Mouse (Mus musculus) kidney, adult 11 months (tissue): ENCODE data around the gene Hoxb5.

ENCODE experiments used
- DNase-seq: peaks from one replicate; pipeline ENCODE4 v3.0.0; 2022

Gene Hoxb5

GRCm38 (mm10) chr11:96319910-96320309 is 16.8 kb downstream of the Hoxb5 start:
- peak; percentile 70 for DNase-seq

DNA sequence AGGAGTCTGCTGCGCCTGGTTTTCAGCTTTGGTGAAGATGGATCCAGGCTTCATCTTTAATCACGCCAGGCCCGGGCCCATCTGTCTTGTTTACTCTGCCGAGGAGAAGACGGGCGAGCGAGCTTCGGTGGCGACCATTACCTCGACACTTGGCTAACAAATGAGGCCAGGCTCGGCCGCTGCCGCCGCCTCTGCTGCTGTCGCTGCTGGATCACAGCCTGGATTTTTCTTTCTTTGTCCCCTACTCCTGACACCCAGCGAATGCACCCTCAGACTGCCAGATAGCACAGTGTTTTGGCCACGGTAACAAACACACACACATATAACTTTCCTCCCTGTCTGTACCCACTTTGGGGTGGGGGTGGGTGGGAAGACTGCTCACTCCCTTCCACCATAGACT is 17.6 kb downstream of the Hoxb5 start:
- no peak for DNase-seq

DNA sequence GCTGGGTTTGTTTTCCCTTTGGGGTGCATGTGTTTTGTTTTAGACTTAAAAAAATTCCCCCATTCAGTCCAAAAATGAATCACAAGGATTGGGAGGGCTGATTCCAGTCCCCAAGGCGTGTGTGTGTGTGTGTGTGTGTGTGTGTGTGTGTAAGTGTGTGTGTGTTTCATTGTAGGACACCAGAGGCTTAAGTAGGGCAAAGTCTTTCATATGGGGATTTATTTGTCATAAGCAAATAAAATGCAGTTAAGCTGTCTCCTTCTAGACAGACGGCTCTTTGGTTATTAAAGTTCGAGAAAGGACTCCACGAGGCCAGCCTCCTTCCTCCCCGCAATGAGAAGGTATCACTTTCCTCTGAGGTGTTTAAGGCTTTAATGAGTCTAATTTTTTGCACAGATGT is 18.7 kb downstream of the Hoxb5 start:
- no peak for DNase-seq

GRCm38 (mm10) chr11:96322738-96323137 is 19.6 kb downstream of the Hoxb5 start:
- DNase-seq, result no peak

- DNase-seq, result no peak
Measured at GRCm38 (mm10) chr11:96323154-96323553, 20.0 kb downstream of the Hoxb5 start, which contains the start of gene Hoxb3. TSS of gene Hoxb3 (plus strand) at chr11:96323326.

- DNase-seq, result no peak
Measured at GRCm38 (mm10) chr11:96324125-96324524, 21.0 kb downstream of the Hoxb5 start.

DNA sequence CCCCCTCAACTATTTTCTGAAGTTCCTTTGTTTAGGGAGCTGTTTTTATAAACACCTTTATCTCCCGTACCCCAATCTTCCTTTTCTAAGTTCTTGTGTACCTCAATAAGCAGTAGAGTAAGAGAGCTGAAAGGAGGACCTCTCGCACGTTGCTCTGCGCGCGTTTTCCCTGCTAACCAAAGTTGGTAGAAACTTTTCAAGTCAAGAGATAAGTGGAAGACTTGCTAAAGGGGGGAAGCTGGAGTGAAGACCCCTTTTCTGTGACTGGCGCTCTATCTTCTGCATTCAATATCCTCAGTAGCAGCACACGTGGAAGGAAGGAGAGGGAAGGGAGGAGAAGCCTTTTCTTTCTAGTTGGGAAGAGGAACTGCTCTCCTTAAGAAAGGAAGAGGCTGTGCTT is 21.8 kb downstream of the Hoxb5 start:
- no peak for DNase-seq

- DNase-seq, result no peak
Measured at GRCm38 (mm10) chr11:96325747-96326212, 22.6 kb downstream of the Hoxb5 start.

- DNase-seq, result no peak
Measured at GRCm38 (mm10) chr11:96326705-96327104, 23.6 kb downstream of the Hoxb5 start.

DNA sequence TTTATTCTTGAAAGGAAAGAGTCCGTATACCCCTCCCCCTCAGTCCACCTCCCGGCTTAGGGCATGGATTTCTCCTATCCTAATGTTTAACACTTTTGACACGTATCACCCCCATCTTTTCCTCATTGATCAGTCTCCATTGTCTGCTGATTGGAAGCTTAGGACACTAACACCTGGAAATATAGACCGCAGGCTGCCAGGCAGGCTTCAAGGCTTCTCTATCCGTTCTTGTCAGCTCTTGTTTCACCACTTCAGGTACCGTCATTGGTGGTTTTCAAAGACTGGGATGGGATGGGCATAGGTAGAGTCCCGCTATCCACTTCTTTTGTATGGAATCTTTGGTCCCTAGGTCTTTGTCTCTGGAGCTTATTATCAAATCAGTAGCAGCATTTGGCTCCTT is 24.0 kb downstream of the Hoxb5 start:
- no peak for DNase-seq

GRCm38 (mm10) chr11:96327750-96328149 is 24.6 kb downstream of the Hoxb5 start:
- DNase-seq, result no peak

GRCm38 (mm10) chr11:96328605-96329004 is 25.5 kb downstream of the Hoxb5 start:
- no peak for DNase-seq

GRCm38 (mm10) chr11:96332105-96332504 is 29.0 kb downstream of the Hoxb5 start:
- DNase-seq, result no peak

GRCm38 (mm10) chr11:96332618-96333032 is 29.5 kb downstream of the Hoxb5 start:
- DNase-seq, result no peak

- DNase-seq, result no peak
Measured at GRCm38 (mm10) chr11:96333241-96334001, 30.3 kb downstream of the Hoxb5 start.

DNA sequence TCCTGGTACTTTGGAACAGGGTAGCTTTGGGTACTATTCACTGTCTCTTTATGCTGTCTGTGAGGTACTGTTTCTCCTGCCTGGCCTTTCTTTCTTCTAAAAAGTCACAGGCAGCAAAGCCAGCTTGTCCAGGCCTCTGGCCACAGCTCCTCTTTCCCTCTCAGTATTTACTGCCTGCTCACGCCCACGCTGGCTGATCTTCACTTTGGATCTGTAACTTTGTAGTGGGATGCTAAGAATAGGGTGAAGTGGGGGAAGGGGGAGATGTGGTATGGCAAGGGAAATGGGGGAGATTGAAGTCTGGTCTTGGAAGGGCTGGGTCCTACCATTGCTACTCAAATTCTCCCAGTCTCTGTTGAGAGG is 30.8 kb downstream of the Hoxb5 start:
- no peak for DNase-seq

DNA sequence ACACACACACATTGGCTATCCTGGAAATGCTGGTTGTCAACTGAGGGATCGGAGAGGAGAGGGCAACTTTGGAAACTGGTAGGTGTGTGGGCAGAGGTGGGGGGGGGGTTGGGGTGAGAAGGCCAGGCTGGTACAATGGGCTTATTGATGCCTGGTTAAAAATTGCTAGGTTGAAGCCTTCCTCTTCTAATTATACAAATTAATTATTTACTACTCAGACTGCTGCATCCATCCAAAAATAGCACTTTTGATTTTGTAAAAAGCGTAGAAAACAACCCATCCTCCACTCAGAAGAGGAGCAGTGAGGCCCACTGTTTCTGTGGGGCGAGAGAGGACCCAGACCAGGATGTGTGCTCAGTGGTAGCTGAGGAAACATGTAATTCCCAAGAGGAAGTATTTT is 31.9 kb downstream of the Hoxb5 start:
- DNase-seq, result no peak

GRCm38 (mm10) chr11:96336597-96336996 is 33.5 kb downstream of the Hoxb5 start:
- peak; percentile 59 for DNase-seq

DNA sequence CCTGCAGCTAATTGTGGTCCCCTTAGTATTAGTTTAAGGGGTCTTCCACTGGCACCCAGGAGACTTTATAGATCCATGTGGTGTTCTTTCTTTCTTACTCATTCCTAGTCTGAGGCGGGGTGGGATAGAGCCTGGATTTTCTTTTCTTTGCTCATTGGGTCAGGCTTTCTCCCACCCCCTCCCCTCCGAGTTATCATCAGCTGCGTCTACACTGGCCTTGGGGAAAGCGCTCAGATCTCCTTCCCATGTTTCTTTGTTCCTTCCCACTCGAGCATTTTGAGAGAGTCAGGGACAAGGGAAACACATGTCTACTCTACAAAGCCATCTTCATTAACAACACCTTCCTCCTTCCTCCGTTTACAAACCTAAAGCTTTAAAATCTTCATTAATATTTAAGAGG is 33.9 kb downstream of the Hoxb5 start:
- no peak for DNase-seq

GRCm38 (mm10) chr11:96338957-96339855 is 36.1 kb downstream of the Hoxb5 start:
- peak; percentile 9 for DNase-seq

DNA sequence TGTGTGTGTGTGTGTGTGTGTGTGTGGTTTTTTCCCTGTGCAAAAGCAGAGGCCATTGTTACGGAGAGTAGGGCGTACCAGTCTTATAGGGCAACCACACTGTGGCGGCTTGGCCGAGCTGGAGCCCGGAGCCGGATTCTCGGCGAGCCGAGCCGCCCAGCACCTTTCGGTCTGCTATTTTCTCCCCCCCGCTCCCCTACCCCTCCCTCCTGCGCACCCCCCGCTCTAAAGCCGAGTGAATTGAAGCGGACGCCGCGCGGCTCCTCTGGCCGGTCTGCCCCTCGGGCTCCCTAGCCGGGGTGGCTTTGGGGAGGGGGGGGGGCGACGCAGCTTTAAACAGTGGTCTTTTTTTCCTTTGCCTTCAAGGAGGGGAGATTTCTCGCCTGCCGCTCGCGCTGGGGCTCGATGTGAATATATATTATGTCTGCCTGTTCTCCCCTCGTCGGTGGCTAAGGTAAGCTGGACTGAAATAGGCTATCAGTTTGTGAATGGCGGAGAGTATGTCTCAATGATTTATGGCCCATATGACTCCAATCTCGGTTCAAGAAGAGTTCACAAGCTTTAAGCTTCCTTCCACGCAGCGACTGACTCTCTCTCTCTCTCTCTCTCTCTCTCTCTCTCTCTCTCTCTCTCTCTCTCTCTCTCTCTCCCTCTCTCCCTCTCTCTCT is 37.7 kb downstream of the Hoxb5 start:
- DNase-seq, result peak; percentile 40

- peak; percentile 70 for DNase-seq
Measured at GRCm38 (mm10) chr11:96341701-96342575, 38.8 kb downstream of the Hoxb5 start.
